Mouse (Mus musculus) embryonic facial prominence, embryonic 12.5 days (tissue): ENCODE results near the gene Tmem54. TPM values are rescaled to one million over a fixed set of nuclear protein-coding genes. Genes with fewer than 3 reads are reported as not detected.

Experiments
- ATAC-seq: fragments of 200-750 bp; cut with Nextera tagmentation; 2 replicates; pipeline ENCODE4 v1.8.0; 2017; ENCODE audit not compliant: insufficient number of reproducible peaks, insufficient read depth, low FRiP score, low TSS enrichment
- H3K27ac ChIP-seq: fragments of 300-500 bp; sonication (generic); 2 replicates; pipeline ENCODE4 v1.5.1; 2016; ENCODE audit warnings: mild to moderate bottlenecking
- H3K27me3 ChIP-seq: fragments of 300-500 bp; sonication (generic); 2 replicates; pipeline ENCODE4 v1.6.1; 2016; ENCODE audit warnings: mild to moderate bottlenecking, moderate library complexity
- H3K36me3 ChIP-seq: fragments of 300-500 bp; sonication (generic); 2 replicates; pipeline ENCODE4 v1.6.1; 2016; ENCODE audit warnings: mild to moderate bottlenecking
- H3K4me1 ChIP-seq: fragments of 300-500 bp; sonication (generic); 2 replicates; pipeline ENCODE4 v1.6.1; 2016
- H3K4me2 ChIP-seq: fragments of 300-500 bp; sonication (generic); replicated peaks from 2 replicates; pipeline ENCODE4 v1.6.1; 2016; ENCODE audit warnings: mild to moderate bottlenecking, moderate library complexity
- H3K4me3 ChIP-seq: fragments of 300-500 bp; sonication (generic); 2 replicates; pipeline ENCODE4 v1.5.1; 2016; ENCODE audit warnings: mild to moderate bottlenecking
- H3K9ac ChIP-seq: fragments of 300-500 bp; sonication (generic); 2 replicates; pipeline ENCODE4 v1.6.1; 2016; ENCODE audit warnings: mild to moderate bottlenecking, moderate library complexity
- H3K9me3 ChIP-seq: fragments of 300-500 bp; sonication (generic); 2 replicates; pipeline ENCODE4 v1.6.1; 2016; ENCODE audit warnings: mild to moderate bottlenecking, moderate library complexity
- WGBS: fragments of 180-500 bp; shearing (Covaris S2); methylation state at CpG from one replicate; pipeline ENCODE4 v1.1.7; 2016; 5-methylcytosine and 5-hydroxymethylcytosine counted together
- polyA plus RNA-seq: library from polyadenylated mRNA; unstranded; fragments of >200 nt; fragmentation: Nextera tagmentation; extraction: Ambion mirVana; gene quantifications from 2 replicates; pipeline ENCODE4 v1.2.1, GENCODE M21; 2016

Gene Tmem54
- polyA plus RNA-seq, 1 experiment from 2014 or later, result 6.3 TPM

DNA sequence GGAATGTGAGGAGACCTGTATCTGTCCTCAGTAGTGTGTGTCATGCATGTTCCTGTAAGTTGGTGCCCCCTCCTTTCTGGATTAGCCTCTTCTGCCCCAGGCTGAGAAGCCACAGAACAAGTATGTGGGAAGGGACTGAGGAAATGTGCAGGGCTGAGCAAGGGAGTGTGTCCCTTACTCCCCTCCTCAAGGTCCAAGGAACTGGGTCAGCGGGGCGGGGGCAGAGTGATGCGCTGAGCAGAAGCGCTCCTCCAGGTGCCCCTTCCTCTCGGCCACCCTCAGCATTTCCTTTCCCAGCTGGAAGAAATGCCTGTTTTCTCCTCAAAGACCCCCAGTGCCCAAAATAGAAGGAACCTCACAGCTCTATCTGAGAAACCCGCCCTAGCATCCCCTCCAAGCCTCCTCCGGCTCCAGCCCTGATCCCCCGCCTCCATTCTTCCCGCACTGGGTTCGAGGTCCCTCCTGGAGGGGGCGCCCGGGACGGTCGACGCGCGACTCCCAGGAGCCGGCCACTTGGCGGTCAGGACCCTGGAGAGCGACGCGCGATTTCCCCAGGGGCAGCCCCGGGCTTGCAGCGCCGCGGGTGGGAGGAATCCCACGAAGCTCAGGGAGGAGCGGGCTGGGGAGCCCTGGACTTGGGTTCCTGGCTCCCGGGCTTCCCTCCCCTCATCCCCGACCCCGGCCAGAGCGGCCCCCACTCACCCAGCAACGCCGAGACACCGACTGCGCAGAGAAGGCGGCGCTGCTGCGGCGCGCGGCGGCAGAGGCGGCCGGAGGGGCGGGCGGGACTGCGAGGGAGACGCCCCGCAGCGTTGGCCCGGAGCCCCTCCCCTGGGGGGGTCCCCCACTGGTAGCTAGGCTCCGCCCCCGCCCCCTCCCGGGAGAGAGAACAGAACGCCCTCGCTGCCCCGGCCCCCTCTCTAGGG, 15.4 kb downstream of the Tmem54 start:
- Histone ChIP-seq H3K4me1 (peaks cover 29% of the 10 kb centered on the region), H3K9ac (peak overlapping the region; percentile 22), H3K4me3 (peak overlapping the region; percentile 39), H3K36me3 (no peaks in the 10 kb centered on the region), H3K4me2 (peak overlapping the region; percentile 97), H3K27me3 (peaks cover 69% of the 10 kb centered on the region), H3K9me3 (no peaks in the 10 kb centered on the region), H3K27ac (no peak overlapping the region)
- 1% methylated on average over 45 of the region's 59 CpGs for WGBS
- ATAC-seq, result no peak

DNA sequence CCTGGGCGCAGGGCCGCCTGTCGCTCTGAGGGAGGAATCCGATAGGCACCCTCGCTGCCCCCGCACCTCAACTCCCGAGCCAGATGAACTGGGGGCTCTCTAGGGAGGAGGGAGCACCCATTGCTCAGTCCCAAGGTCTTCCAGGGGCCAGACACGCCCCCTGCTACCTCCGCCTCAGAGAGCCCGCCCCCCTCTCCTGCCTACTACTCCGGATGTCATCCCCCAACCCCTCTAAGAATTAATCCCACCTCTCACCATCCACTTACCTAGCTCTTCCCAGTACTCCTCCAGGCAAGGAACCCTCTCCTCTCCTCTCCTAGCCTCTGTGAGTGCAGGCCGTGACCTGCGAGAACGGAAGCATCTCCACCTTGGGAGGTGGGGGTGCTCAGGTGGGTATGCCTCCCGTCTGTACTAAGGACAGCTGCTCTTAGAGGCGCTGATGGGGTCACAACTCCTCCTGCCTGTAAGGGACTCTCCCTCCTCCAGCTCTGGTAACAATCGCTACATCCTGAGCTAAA, 16.3 kb downstream of the Tmem54 start, which contains the start of gene Hpca:
TSS of gene Hpca (minus strand) at position 468 of the 518 bp plus-strand sequence.
- Histone ChIP-seq H3K4me3 (peak within 1 kb of the TSS; percentile 39), H3K27ac (no peak within 1 kb of the TSS), H3K27me3 (peaks cover 64% of the 10 kb centered on the region), H3K4me1 (peaks cover 32% of the 10 kb centered on the region), H3K9ac (peak within 1 kb of the TSS; percentile 22), H3K36me3 (no peaks in the 10 kb centered on the region), H3K4me2 (peak within 1 kb of the TSS; percentile 97), H3K9me3 (no peaks in the 10 kb centered on the region)
- ATAC-seq, result no peak
- WGBS, result under 1% methylated on average over 17 of the region's 17 CpGs

DNA sequence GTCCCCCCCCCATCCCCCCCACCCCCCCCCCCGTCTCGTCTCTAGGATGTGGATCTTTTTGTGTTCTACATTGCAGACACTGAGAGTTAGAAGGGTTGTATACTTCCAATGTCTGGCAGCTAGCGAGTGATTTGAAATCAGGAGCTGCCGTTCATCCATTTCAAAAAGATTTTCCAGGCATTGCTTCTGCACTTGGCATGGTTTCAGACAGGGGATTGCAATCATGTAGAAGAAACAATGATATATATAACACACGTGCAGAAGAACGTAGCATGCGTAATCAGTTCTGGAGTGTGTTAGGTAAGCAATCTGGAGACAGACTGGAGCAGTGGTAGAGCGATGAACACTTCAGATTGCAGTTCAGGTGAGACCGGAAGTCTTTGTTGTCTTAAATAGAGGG, 16.8 kb downstream of the Tmem54 start:
- peaks cover 64% of the 10 kb centered on the region for H3K27me3 ChIP-seq
- no peak for ATAC-seq

DNA sequence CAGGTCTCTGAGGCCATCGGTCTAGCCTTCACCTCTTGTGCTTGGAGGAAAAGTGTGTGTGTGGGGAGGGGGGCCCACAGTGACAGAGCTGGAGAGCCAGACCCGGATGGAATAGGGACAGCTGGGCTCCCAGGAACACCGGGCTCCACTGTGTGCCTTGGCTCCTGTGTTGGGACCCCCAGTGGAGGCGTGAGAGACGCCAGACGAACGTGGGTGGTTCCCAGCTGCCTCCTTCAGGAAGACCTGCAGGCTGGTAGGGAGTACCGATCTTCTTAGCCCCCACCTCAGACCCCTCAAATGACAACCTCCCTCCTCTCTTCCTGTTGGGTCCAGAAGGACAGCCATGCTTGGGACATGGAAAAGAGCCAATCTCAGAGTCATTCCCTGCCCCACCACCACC, 17.4 kb downstream of the Tmem54 start:
- ATAC-seq, result no peak
- WGBS, result 27% methylated on average over 8 of the region's 8 CpGs
- Histone ChIP-seq H3K4me2 (no peak overlapping the region), H3K4me3 (no peak overlapping the region), H3K4me1 (peaks cover 32% of the 10 kb centered on the region), H3K36me3 (no peaks in the 10 kb centered on the region), H3K27ac (no peak overlapping the region), H3K27me3 (peaks cover 64% of the 10 kb centered on the region), H3K9ac (no peak overlapping the region), H3K9me3 (no peaks in the 10 kb centered on the region)

More for the DNA sequence above, 16.8 kb downstream of the Tmem54 start:
- Histone ChIP-seq H3K4me1 (peaks cover 32% of the 10 kb centered on the region), H3K4me2 (peak overlapping the region; percentile 97; the same call in 1 of the 2 replicates), H3K27ac (no peak overlapping the region), H3K36me3 (no peaks in the 10 kb centered on the region), H3K4me3 (no peak overlapping the region), H3K9ac (no peak overlapping the region), H3K9me3 (no peaks in the 10 kb centered on the region)
- 33% methylated on average over 9 of the region's 9 CpGs for WGBS

DNA sequence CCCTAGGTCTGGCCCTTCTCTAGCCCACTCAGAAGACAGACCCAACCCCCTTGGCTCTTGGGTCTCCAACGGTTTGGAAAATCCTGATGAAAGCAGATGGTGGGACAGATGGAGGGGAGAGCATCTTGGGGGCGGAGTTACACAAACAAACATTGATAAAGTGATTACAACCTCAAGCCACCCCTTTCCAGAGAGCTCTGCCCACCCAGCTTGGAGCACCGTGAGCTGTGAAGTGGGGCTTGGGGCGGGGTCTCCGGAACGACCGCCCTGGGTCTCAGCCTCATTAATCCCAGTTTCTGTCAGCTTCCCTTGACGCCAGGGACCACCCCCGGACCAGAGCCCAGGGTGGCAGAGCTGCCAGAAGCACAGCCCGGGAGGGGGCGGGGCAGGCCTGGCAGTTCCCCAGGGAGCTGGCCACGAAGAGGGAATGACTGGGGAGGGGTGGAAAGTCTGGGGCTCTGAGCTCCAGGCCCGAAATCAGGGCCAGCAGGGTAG, 19.4 kb downstream of the Tmem54 start:
- H3K36me3 ChIP-seq, result no peaks in the 10 kb centered on the region
- WGBS, result 11% methylated on average over 13 of the region's 13 CpGs
- no peaks in the 10 kb centered on the region for H3K9me3 ChIP-seq
- peaks cover 57% of the 10 kb centered on the region for H3K27me3 ChIP-seq
- H3K9ac ChIP-seq, result 0 out of 2 replicates have a peak overlapping the region, but pooled peaks have one; percentile 7
- no peak for ATAC-seq
- H3K27ac ChIP-seq, result no peak overlapping the region
- no peak overlapping the region for H3K4me3 ChIP-seq
- H3K4me2 ChIP-seq, result no peak overlapping the region
- H3K4me1 ChIP-seq, result peaks cover 45% of the 10 kb centered on the region

DNA sequence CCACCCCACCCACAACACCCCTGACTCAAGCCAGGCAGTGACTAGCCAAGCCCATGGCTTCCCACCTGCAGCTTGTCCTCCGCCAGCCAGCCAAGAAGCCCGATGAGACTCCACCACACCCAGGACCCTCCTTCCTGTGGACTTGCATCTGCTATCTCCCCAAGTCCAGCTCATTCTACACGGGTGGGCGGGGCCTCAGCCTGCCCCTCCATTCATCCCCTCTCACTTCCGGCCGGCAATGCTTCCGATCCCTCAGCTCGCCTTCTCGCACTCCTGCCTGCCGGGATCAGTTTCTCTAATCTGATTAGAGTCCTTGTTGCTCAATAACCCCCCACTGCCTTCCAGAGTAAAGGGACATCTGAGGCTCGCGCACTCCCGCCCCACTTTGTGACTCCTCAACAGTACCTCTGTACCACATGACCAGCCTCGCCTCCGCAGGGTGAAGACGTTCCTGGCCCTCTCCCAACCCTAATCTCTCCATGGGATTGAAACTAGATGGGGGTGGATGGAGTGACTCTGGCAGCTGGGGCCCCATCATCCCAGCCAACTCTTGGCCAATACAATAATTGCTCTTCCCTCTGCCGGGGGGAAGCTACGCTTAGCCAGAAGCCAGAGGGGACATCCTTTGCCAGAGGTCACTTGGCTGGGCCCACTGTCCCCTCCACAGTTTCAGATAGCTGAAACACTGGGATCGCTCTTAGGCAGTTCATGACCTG, 20.5 kb downstream of the Tmem54 start:
- no peak for ATAC-seq

DNA sequence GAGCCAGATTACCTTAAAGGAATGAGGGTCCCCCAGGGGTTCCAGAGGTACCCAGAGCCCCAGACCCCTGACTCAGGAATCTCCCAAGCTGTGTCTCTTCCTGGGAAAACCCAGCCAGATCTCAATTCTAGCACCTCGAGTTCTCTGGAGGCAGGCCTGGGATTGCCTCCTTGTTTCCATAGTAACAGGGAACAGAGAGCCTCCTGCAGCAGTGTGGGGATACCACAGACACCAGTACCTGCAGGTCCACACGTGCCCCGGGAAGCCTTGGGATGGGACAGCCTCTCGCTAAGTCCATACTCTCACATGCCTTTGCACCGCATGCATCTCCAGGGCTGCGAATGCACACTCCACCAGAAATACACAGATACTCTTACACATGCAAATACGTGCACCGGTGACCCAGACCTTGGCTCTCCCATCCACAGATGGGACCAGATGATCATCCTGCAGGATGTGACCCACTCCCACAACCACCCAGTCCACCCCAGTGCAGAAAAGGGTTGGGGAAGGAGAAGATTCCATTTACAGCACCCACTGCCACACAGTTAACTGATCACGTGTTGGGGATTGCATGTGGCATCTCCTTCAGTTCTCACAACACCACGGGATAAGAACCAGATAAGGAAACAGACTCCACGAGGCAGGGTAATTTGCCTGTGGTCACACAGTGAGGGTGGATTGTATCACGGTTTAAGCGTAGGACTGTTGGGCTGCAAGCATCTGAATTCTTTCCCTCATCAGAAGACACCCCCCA, 23.4 kb downstream of the Tmem54 start:
- Histone ChIP-seq H3K4me1 (peaks cover 41% of the 10 kb centered on the region), H3K36me3 (no peaks in the 10 kb centered on the region), H3K9ac (no peak overlapping the region; the same call in 1 of the 2 replicates), H3K27ac (no peak overlapping the region; the same call in 1 of the 2 replicates), H3K27me3 (peaks cover 17% of the 10 kb centered on the region), H3K4me2 (no peak overlapping the region), H3K9me3 (no peaks in the 10 kb centered on the region), H3K4me3 (no peak overlapping the region)
- 52% methylated on average over 13 of the region's 13 CpGs for WGBS
- ATAC-seq, result no peak

More for the DNA sequence above, 20.5 kb downstream of the Tmem54 start:
- no peak overlapping the region for H3K9ac ChIP-seq
- H3K9me3 ChIP-seq, result no peaks in the 10 kb centered on the region
- WGBS, result 11% methylated on average over 19 of the region's 19 CpGs
- H3K36me3 ChIP-seq, result no peaks in the 10 kb centered on the region
- peaks cover 45% of the 10 kb centered on the region for H3K27me3 ChIP-seq
- H3K4me1 ChIP-seq, result peaks cover 49% of the 10 kb centered on the region
- H3K4me3 ChIP-seq, result 0 out of 2 replicates have a peak overlapping the region, but pooled peaks have one; percentile 16
- peak overlapping the region; percentile 36 for H3K4me2 ChIP-seq
- H3K27ac ChIP-seq, result no peak overlapping the region

DNA sequence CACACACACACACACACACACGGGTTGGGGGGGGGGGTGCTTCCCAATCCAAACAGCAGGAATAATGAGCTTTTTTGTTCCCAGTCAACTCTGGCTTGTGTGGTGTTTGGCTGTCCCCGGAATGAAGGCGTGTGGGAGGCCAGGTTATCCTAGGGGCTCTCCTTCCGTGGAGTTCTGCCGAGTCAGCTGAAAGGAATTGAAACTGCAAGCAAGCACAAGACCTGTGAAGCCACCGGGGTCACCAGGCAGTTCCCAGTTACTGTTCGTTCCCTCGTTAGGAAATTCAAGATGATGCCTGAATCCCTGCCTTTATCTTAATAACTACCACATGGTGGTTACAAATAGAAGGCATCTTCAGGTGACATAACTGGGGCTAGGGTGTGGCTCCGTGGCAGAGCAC, 24.0 kb downstream of the Tmem54 start:
- Histone ChIP-seq H3K27me3 (peaks cover 14% of the 10 kb centered on the region), H3K4me3 (no peak overlapping the region), H3K36me3 (no peaks in the 10 kb centered on the region), H3K27ac (no peak overlapping the region; the same call in 1 of the 2 replicates), H3K9ac (peak overlapping the region; percentile 7; the same call in 1 of the 2 replicates), H3K4me1 (peaks cover 41% of the 10 kb centered on the region), H3K9me3 (no peaks in the 10 kb centered on the region), H3K4me2 (no peak overlapping the region)
- WGBS, result 21% methylated on average over 9 of the region's 9 CpGs
- ATAC-seq, result no peak

DNA sequence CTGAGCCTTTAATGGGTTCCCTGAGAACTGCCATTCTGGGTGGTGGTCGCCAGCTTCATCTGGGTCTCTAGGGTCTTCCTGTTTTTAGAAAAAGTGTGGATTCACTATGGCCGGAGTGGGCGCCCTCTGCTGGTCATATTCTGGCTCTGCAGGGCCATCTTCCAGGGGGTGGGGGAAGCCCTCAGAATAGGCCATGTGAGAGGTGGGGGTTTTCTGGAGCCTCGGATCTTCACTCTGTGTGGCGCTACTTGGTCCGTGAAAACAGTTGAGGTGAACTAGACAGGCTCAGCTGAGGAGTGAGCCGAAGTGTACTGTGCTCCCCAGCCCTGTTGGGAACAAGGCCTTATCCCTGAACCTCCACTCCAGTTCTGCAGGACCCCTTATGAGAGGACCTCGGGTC, 24.8 kb downstream of the Tmem54 start:
- Histone ChIP-seq H3K36me3 (no peaks in the 10 kb centered on the region), H3K4me1 (peaks cover 42% of the 10 kb centered on the region), H3K27me3 (peaks cover 8% of the 10 kb centered on the region), H3K9ac (peak overlapping the region; percentile 34; the same call in 1 of the 2 replicates), H3K27ac (0 out of 2 replicates have a peak overlapping the region, but pooled peaks have one; percentile 51), H3K4me3 (peak overlapping the region; percentile 29; the same call in 1 of the 2 replicates), H3K9me3 (no peaks in the 10 kb centered on the region), H3K4me2 (peak overlapping the region; percentile 45)
- 3% methylated on average over 8 of the region's 8 CpGs for WGBS
- ATAC-seq, result 0 out of 2 replicates have a peak, but pooled peaks have one; percentile 29

DNA sequence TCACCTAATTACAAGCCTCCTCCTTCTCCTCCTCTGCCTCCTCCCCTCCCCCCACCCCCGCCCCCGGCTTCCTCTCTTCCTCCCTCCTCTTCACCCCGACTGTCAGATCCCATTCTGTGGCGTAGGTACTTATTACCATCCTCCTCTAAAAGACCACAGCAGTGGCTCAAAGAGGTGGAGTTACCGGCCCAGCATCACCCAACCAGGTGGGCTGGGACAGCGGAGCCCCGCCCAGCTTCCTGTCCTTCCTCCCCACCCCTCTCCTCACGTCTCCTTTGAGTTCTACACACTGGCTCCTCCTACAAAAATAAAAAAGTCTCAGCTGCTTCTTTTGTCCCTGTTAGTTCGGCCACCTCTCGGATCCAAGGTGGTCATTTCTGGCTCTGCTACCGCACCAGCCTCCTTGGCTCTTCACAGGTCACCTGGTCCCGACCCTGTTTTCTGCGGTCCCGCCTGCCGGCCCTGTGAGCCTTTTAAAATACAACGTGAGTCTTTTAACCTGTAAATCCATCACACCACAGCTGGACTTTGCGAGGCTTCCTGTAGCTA, 25.5 kb downstream of the Tmem54 start:
- 2% methylated on average over 16 of the region's 17 CpGs for WGBS
- peaks cover 9% of the 10 kb centered on the region for H3K27me3 ChIP-seq
- peak overlapping the region; percentile 29 for H3K4me3 ChIP-seq
- no peaks in the 10 kb centered on the region for H3K36me3 ChIP-seq
- peak overlapping the region; percentile 34; the same call in 1 of the 2 replicates for H3K9ac ChIP-seq
- H3K4me2 ChIP-seq, result peak overlapping the region; percentile 45
- H3K4me1 ChIP-seq, result peaks cover 37% of the 10 kb centered on the region
- no peaks in the 10 kb centered on the region for H3K9me3 ChIP-seq
- peak; percentile 74 for ATAC-seq
- H3K27ac ChIP-seq, result peak overlapping the region; percentile 51
